8 mouse cellular contexts compared by ENCODE assay signal in genomic region chr2:118549507-118550473, GRCm38 (mm10). TPM values are rescaled to one million over a fixed set of nuclear protein-coding genes. Genes with fewer than 3 reads are reported as not detected.
DNase-seq lines count a peak whose midpoint lies in the region; ATAC-seq and TF ChIP-seq lines count a peak whose summit lies in the region.

Gene Bmf (minus strand): TSS chr2:118549687.

- H3K27ac ChIP-seq in hindbrain, embryonic 10.5 days, result peak within 1 kb of the TSS; percentile 91
- peak within 1 kb of the TSS; percentile 67 for H3K27ac ChIP-seq in lung, embryonic 16.5 days (ENCODE audit: low read length)
- H3K27ac ChIP-seq in thymus, adult 2 months (ENCODE audit: control insufficient read depth, insufficient read depth, low read length), result peak within 1 kb of the TSS; percentile 68

- ATAC-seq in lung, embryonic 16.5 days (ENCODE audit: low read depth), result peak; percentile 89

- peaks cover 14% of the 10 kb centered on the region for H3K27me3 ChIP-seq in hindbrain, embryonic 10.5 days (ENCODE audit: insufficient read depth, poor library complexity, severe bottlenecking)
- no peaks in the 10 kb centered on the region for H3K27me3 ChIP-seq in lung, embryonic 16.5 days (ENCODE audit: control insufficient read depth, insufficient read depth, low read depth, low read length)
- no peaks in the 10 kb centered on the region for H3K27me3 ChIP-seq in thymus, adult 2 months (ENCODE audit: control insufficient read depth, insufficient read depth, low read length)

- peak within 1 kb of the TSS; percentile 89 for H3K4me2 ChIP-seq in lung, embryonic 16.5 days (ENCODE audit: low read depth, low read length)

- peak; percentile 56 for TF ChIP-seq POLR2A in thymus, adult 2 months (IDR thresholded peaks at IDR 0.05; ENCODE audit: control insufficient read depth, extremely low read depth, insufficient read depth, low read length, poor library complexity)

- peaks cover 61% of the 10 kb centered on the region for H3K4me1 ChIP-seq in hindbrain, embryonic 10.5 days (replicated peaks)
- peaks cover 41% of the 10 kb centered on the region for H3K4me1 ChIP-seq in lung, embryonic 16.5 days (replicated peaks; ENCODE audit: control insufficient read depth, insufficient read depth, low read length)
- peaks cover 47% of the 10 kb centered on the region for H3K4me1 ChIP-seq in thymus, adult 2 months (replicated peaks; ENCODE audit: control insufficient read depth, insufficient read depth, low read length)

- H3K36me3 ChIP-seq in hindbrain, embryonic 10.5 days, result 0 out of 2 replicates have a peak, but pooled peaks cover under 1% of the 10 kb centered on the region
- H3K36me3 ChIP-seq in lung, embryonic 16.5 days (ENCODE audit: control insufficient read depth, insufficient read depth, low read length), result no peaks in the 10 kb centered on the region
- H3K36me3 ChIP-seq in thymus, adult 2 months (ENCODE audit: control insufficient read depth, insufficient read depth, low read length), result no peaks in the 10 kb centered on the region

- peak within 1 kb of the TSS; percentile 80 for H3K4me3 ChIP-seq in hindbrain, embryonic 10.5 days
- H3K4me3 ChIP-seq in lung, embryonic 16.5 days (ENCODE audit: low read length), result peak within 1 kb of the TSS; percentile 88
- peak within 1 kb of the TSS; percentile 54 for H3K4me3 ChIP-seq in thymus, adult 2 months (ENCODE audit: control insufficient read depth, insufficient read depth, low read length)

- no peak for TF ChIP-seq CTCF in thymus, adult 2 months (IDR thresholded peaks at IDR 0.05; ENCODE audit: borderline replicate concordance, control insufficient read depth, extremely low read depth, insufficient read depth, low read length, poor library complexity)

- peak within 1 kb of the TSS; percentile 87 for H3K9ac ChIP-seq in lung, embryonic 16.5 days (ENCODE audit: low read length)

- WGBS in hindbrain, embryonic 10.5 days, result 1% methylated on average over 45 of the region's 45 CpGs
- WGBS in lung, embryonic 16.5 days, result under 1% methylated on average over 45 of the region's 45 CpGs
- 2% methylated on average over 45 of the region's 45 CpGs for WGBS in thymus, adult 2 months

- peak; percentile 96 for DNase-seq in Muller cell, postnatal 12 days (ENCODE audit: inconsistent ontology term)
- peak; percentile 100 for DNase-seq in cerebellum, postnatal 10 days
- peak; percentile 91 to 94 for DNase-seq in frontal cortex, adult 2 months (ENCODE audit: extremely low spot score in 1 of 2, low spot score in 1 of 2)
- DNase-seq in hindbrain, embryonic 10.5 days (ENCODE audit: low spot score), result peak; percentile 99
- peak; percentile 97 for DNase-seq in layer of hippocampus, adult 9-11 months
- peak; percentile 98 for DNase-seq in ovary, adult 18-20 months (ENCODE audit: low spot score)
- DNase-seq in thymus, adult 2 months, result peak; percentile 77

- no peaks in the 10 kb centered on the region for H3K9me3 ChIP-seq in hindbrain, embryonic 10.5 days
- no peaks in the 10 kb centered on the region for H3K9me3 ChIP-seq in lung, embryonic 16.5 days (ENCODE audit: control insufficient read depth, low read length)

RNA-seq across cellular contexts. Expression of gene Bmf, which starts in this region (rescaled TPM):
- 2.4 and 3.8 TPM in 2 replicates for polyA plus RNA-seq in frontal cortex, adult 2 months (2012; rRNA removed)
- 4.8 and 4.9 TPM in 2 replicates for polyA plus RNA-seq in hindbrain, embryonic 10.5 days (2016; fragmentation: Nextera tagmentation; extraction: Ambion mirVana)
- polyA plus RNA-seq in lung, embryonic 16.5 days (2015; fragmentation: Nextera tagmentation; extraction: Ambion mirVana), result 4.7 and 6.7 TPM in 2 replicates
- polyA plus RNA-seq in thymus, adult 2 months (2012; rRNA removed), result 67.3 and 80.9 TPM in 2 replicates

Comparison
In these comparisons a context has a peak if more than half of its experiments do, and no peak if none do; other contexts are left out.
1. Peak in every context shown above with its lines: DNase-seq, ATAC-seq, H3K4me3 ChIP-seq and H3K27ac ChIP-seq.